Mouse (Mus musculus) embryonic facial prominence, embryonic 10.5 days (tissue): ENCODE data around the gene Kras. TPM values are rescaled to one million over a fixed set of nuclear protein-coding genes. Genes with fewer than 3 reads are reported as not detected.

Source experiments
- DNase-seq: peaks from one replicate; pipeline ENCODE4 v3.0.0-alpha.2; 2017; ENCODE audit warnings: low spot score
- H3K27ac ChIP-seq: fragments of 300-500 bp; sonication (generic); replicated peaks from 2 replicates; pipeline ENCODE4 v1.5.1; 2016; ENCODE audit warnings: mild to moderate bottlenecking
- H3K27me3 ChIP-seq: fragments of 300-500 bp; sonication (generic); replicated peaks from 2 replicates; pipeline ENCODE4 v1.6.1; 2016; ENCODE audit warnings: low read depth, mild to moderate bottlenecking; ENCODE audit not compliant: poor library complexity, severe bottlenecking
- H3K36me3 ChIP-seq: fragments of 300-500 bp; sonication (generic); replicated peaks from 2 replicates; pipeline ENCODE4 v1.6.1; 2016; ENCODE audit warnings: mild to moderate bottlenecking, moderate library complexity
- H3K4me1 ChIP-seq: fragments of 300-500 bp; sonication (generic); 2 replicates; pipeline ENCODE4 v1.6.1; 2016
- H3K4me3 ChIP-seq: fragments of 300-500 bp; sonication (generic); 2 replicates; pipeline ENCODE4 v1.5.1; 2016; ENCODE audit warnings: mild to moderate bottlenecking, moderate library complexity
- H3K9me3 ChIP-seq: fragments of 300-500 bp; sonication (generic); 2 replicates; pipeline ENCODE4 v1.6.1; 2016; ENCODE audit warnings: mild to moderate bottlenecking
- WGBS: fragments of 180-500 bp; shearing (Covaris S2); methylation state at CpG from one replicate; pipeline ENCODE4 v1.1.7; 2016; 5-methylcytosine and 5-hydroxymethylcytosine counted together
- polyA plus RNA-seq: library from polyadenylated mRNA; unstranded; fragments of >200 nt; fragmentation: Nextera tagmentation; extraction: Ambion mirVana; gene quantifications from 2 replicates; pipeline ENCODE4 v1.2.1, GENCODE M21; 2016

The Kras gene
- polyA plus RNA-seq, result 87.8 and 89.7 TPM in 2 replicates

DNA sequence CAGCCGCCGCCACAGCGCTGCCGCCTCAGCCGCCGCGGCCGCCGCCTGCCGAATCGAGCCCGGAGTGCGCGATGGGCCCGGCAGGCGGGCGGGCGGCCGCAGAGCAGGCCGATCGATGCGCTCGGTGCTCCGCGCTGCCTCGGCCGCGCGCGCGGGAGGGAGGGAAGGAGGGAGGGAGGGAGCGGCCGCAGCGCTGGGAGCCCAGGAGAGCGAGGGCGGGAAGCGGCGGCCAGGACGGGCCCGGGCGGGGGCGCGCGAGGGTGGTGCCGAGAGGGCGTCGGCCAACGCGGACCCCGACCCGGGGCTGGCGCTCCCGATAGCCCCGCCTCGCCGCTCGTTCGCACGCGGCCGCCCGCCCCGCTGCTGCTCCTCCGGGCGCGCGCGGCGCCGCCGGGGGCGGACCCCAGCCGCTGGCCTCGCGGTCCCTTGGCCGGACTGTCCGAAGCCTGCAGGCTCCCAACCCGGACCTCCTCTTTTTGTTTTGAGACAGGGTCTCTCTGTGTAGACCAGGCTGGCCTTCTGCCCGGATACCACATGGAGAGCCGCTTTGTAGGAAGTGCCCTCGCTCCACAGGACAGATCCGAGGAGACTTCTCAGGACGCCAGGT lies at the start of gene Kras:
TSS of gene Kras (minus strand) at position 55 of the 607 bp plus-strand sequence.
- Histone ChIP-seq H3K27ac (peak within 1 kb of the TSS; percentile 96), H3K9me3 (no peaks in the 10 kb centered on the region), H3K4me1 (peaks cover 25% of the 10 kb centered on the region), H3K27me3 (peaks cover 12% of the 10 kb centered on the region), H3K4me3 (peak within 1 kb of the TSS; percentile 95), H3K36me3 (peaks cover 17% of the 10 kb centered on the region)
- peak; percentile 96 for DNase-seq
- under 1% methylated on average over 81 of the region's 83 CpGs for WGBS

DNA sequence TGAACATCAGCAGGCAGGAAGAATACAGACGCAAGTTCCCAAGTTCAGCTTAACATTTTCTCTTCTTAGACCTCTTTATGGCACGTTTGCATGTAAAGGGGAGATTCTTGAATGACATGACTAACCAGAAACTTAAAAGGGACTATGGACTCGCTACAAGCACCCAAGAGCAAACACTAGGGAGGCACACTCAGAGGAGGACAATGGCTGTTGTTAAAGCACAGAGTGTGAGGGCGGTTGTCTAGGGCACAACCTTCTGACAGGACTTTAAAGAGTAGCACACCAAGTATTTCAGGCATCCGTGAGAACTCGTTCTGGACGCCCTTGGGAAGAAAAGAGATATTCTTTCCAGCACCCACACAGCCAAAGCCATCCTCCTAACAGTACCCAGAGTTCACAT lies 47.6 kb upstream of the Kras start:
- peaks cover 15% of the 10 kb centered on the region; the same call in 1 of the 2 replicates for H3K4me1 ChIP-seq
- no peak for DNase-seq
- 66% methylated on average over 7 of the region's 7 CpGs for WGBS
- no peaks in the 10 kb centered on the region for H3K9me3 ChIP-seq
- 0 out of 2 replicates have a peak, but pooled peaks cover 4% of the 10 kb centered on the region for H3K27me3 ChIP-seq
- no peak overlapping the region for H3K4me3 ChIP-seq
- H3K27ac ChIP-seq, result no peak overlapping the region
- no peaks in the 10 kb centered on the region for H3K36me3 ChIP-seq

DNA sequence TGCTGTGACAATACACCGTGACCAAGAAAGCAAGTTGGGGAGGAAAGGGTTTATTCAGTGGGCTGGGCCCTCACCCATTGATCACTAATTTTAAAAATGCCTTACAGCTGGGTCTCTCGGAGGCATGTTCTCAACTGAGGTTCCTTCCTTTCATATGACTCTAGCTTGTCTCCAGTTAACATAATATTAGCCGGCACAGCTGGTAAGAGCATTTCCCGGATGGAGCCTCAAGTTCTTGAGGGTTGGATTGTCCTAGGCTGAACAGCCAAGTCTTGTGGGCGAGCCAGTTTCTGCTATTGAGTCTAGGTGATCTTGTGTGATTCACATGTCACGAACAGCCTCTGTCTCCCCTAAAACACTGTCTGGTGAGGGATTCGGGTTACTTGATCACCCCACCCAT lies 46.9 kb upstream of the Kras start:
- Histone ChIP-seq H3K9me3 (no peaks in the 10 kb centered on the region), H3K27ac (no peak overlapping the region), H3K4me1 (peaks cover 15% of the 10 kb centered on the region), H3K36me3 (no peaks in the 10 kb centered on the region), H3K4me3 (no peak overlapping the region), H3K27me3 (no peaks in the 10 kb centered on the region)
- 85% methylated on average over 7 of the region's 7 CpGs for WGBS
- DNase-seq, result no peak

- Histone ChIP-seq H3K27ac (no peak overlapping the region), H3K4me1 (peaks cover 28% of the 10 kb centered on the region), H3K36me3 (no peaks in the 10 kb centered on the region), H3K9me3 (no peaks in the 10 kb centered on the region), H3K4me3 (no peak overlapping the region), H3K27me3 (no peaks in the 10 kb centered on the region)
- 82% methylated on average over 11 of the region's 11 CpGs for WGBS
- DNase-seq, result no peak
Measured at GRCm38 (mm10) chr6:145295171-145295570, 45.1 kb upstream of the Kras start.

GRCm38 (mm10) chr6:145293156-145293555 lies 43.1 kb upstream of the Kras start:
- 80% methylated on average over 6 of the region's 6 CpGs for WGBS
- no peak overlapping the region for H3K27ac ChIP-seq
- no peaks in the 10 kb centered on the region for H3K9me3 ChIP-seq
- no peaks in the 10 kb centered on the region for H3K27me3 ChIP-seq
- no peak overlapping the region for H3K4me3 ChIP-seq
- no peaks in the 10 kb centered on the region for H3K36me3 ChIP-seq
- peaks cover 28% of the 10 kb centered on the region for H3K4me1 ChIP-seq
- no peak for DNase-seq

GRCm38 (mm10) chr6:145291383-145292289 lies 41.6 kb upstream of the Kras start:
- peak overlapping the region; percentile 52 for H3K27ac ChIP-seq
- no peaks in the 10 kb centered on the region for H3K36me3 ChIP-seq
- 67% methylated on average over 13 of the region's 13 CpGs for WGBS
- no peaks in the 10 kb centered on the region for H3K27me3 ChIP-seq
- no peak overlapping the region for H3K4me3 ChIP-seq
- peaks cover 19% of the 10 kb centered on the region for H3K4me1 ChIP-seq
- DNase-seq, result peak; percentile 42
- no peaks in the 10 kb centered on the region for H3K9me3 ChIP-seq

DNA sequence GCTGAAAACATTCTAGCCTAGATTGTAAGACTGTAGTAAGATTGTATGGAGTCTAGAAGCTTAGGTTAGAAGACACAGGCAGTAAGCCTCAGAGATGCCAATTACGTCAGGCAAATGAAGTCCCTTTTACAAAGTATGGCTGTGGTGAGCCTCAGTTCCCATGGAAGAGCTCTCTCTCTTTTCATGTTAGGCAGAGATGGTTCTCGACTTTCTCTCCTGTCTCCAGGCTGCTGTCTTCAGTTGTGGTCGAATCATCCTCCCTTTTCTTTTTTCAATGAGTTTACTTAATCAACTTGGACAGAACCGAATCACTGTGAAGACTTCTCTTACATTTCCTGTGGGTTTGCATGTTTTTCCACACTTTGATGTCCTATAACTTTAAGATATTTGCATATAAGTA lies 35.6 kb upstream of the Kras start:
- H3K36me3 ChIP-seq, result no peaks in the 10 kb centered on the region
- H3K9me3 ChIP-seq, result no peaks in the 10 kb centered on the region
- no peaks in the 10 kb centered on the region for H3K27me3 ChIP-seq
- DNase-seq, result no peak
- 80% methylated on average over 4 of the region's 4 CpGs for WGBS
- peaks cover under 1% of the 10 kb centered on the region; the same call in 1 of the 2 replicates for H3K4me1 ChIP-seq
- H3K27ac ChIP-seq, result no peak overlapping the region
- no peak overlapping the region for H3K4me3 ChIP-seq

GRCm38 (mm10) chr6:145284286-145284685 lies 34.2 kb upstream of the Kras start:
- Histone ChIP-seq H3K4me3 (no peak overlapping the region), H3K4me1 (no peaks in the 10 kb centered on the region), H3K9me3 (no peaks in the 10 kb centered on the region), H3K36me3 (no peaks in the 10 kb centered on the region), H3K27ac (no peak overlapping the region), H3K27me3 (no peaks in the 10 kb centered on the region)
- 90% methylated on average over 8 of the region's 8 CpGs for WGBS
- no peak for DNase-seq

DNA sequence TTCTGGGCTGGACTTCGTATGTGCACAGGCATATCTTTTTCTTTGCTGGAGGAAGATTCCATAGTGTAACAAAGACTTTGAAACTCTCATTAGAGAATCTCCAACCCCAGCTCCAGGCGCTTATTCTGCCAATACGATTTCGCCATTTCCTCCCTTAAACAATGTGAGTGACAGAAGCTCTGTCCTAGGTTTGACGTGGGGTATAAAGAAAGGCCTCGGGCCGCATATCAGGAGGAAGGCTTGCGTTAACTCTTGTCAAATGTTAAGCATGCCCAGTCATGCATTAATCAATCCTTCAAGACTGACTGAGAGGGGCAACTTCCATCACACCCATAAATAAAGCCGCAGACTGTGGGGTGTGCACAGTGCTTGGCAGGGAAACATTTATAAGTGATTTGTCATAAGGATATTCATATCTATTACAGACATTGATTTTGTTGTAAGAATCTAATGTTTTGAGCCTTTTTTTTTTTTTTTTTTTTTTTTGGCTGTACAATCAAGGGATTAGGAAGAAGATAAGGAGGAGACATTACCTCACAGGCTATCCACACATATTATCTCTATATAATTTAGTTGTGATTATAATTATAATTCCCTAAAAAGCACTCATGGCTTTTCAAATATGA lies 27.2 kb upstream of the Kras start:
- Histone ChIP-seq H3K4me3 (no peak overlapping the region), H3K27ac (no peak overlapping the region), H3K36me3 (no peaks in the 10 kb centered on the region), H3K9me3 (no peaks in the 10 kb centered on the region), H3K4me1 (peaks cover 15% of the 10 kb centered on the region), H3K27me3 (peaks cover 16% of the 10 kb centered on the region)
- WGBS, result 55% methylated on average over 9 of the region's 9 CpGs
- no peak for DNase-seq

DNA sequence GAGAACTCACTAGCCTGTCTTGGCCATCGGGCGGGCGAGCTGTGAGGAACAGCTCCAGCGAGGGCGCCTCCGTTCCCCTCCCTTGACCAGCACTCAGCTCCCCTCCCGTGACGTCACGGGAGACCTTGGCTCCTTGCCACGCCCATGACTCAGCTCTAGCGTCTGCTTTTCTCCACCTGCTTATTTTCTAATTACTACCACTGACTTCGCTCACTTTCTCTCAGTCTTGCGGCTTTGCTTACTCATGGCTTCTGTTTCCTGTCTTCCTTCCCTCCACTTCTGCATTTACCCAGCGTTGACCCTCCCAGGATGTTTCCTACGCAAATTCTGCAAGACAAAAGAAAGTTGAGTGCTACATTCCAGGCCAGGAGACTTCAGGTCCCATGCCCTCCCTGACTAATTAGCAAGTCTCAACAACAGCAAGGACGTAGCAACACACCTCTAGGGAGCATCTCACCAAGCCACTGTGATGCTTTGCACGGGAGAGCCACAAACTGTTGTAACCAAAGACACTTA lies 26.3 kb upstream of the Kras start:
- DNase-seq, result peak; percentile 78
- Histone ChIP-seq H3K27ac (no peak overlapping the region; the same call in 1 of the 2 replicates), H3K9me3 (no peaks in the 10 kb centered on the region), H3K36me3 (no peaks in the 10 kb centered on the region), H3K4me3 (peak overlapping the region; percentile 44), H3K4me1 (peaks cover 15% of the 10 kb centered on the region), H3K27me3 (peaks cover 16% of the 10 kb centered on the region)
- WGBS, result 3% methylated on average over 17 of the region's 17 CpGs

DNA sequence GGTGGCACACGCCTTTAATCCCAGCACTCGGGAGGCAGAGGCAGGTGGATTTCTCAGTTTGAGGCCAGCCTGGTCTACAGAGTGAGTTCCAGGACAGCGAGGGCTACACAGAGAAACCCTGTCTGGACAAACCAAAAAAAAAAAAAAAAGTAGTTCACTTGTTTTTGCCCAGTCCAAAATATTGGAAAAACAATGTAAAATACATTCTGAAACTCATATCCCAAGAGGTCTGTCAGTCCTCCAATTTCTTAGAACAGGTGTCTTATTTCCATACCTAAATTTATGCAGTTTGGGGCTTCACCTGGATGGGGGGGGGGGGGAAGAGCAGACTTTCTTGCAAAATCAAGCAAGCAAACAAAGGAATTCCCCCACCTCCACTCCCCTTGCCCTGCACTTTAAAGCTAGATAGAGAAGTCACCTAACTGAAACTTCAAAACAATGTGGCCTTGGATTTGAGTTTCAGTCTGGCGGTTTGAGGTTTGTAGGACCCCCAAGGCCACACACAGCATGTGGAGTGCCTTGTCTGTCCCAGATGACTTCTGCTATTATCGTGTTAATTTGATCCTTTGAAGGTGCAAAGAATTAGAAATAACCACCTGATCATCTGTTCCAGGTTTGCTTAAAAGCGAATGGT lies 25.7 kb upstream of the Kras start:
- Histone ChIP-seq H3K4me3 (peak overlapping the region; percentile 44), H3K4me1 (peaks cover 15% of the 10 kb centered on the region), H3K36me3 (no peaks in the 10 kb centered on the region), H3K27me3 (peaks cover 16% of the 10 kb centered on the region), H3K27ac (no peak overlapping the region; the same call in 1 of the 2 replicates), H3K9me3 (no peaks in the 10 kb centered on the region)
- no peak for DNase-seq
- WGBS, result 45% methylated on average over 6 of the region's 6 CpGs
